Mouse (Mus musculus): ENCODE measurements at regions not wholly inside any gene's neighbourhood (a gene's known extent, or its start where the extent isn't known, plus 50 kb on each side); places are given as distances from the start of the nearest gene placed in this dataset.

GRCm38 (mm10) chr15:103090280-103091164, 71.8 kb downstream of the Hoxc4 start:
- TF ChIP-seq CTCF (IDR thresholded peaks at IDR 0.05; ENCODE audit: extremely low read depth, insufficient read length, insufficient replicate concordance, low read depth, low read length) (no peak), POLR2A (IDR thresholded peaks at IDR 0.05; ENCODE audit: low read depth, low read length) (no peak)
